ENCODE assay signal across 8 mouse cellular contexts in the genomic region with DNA sequence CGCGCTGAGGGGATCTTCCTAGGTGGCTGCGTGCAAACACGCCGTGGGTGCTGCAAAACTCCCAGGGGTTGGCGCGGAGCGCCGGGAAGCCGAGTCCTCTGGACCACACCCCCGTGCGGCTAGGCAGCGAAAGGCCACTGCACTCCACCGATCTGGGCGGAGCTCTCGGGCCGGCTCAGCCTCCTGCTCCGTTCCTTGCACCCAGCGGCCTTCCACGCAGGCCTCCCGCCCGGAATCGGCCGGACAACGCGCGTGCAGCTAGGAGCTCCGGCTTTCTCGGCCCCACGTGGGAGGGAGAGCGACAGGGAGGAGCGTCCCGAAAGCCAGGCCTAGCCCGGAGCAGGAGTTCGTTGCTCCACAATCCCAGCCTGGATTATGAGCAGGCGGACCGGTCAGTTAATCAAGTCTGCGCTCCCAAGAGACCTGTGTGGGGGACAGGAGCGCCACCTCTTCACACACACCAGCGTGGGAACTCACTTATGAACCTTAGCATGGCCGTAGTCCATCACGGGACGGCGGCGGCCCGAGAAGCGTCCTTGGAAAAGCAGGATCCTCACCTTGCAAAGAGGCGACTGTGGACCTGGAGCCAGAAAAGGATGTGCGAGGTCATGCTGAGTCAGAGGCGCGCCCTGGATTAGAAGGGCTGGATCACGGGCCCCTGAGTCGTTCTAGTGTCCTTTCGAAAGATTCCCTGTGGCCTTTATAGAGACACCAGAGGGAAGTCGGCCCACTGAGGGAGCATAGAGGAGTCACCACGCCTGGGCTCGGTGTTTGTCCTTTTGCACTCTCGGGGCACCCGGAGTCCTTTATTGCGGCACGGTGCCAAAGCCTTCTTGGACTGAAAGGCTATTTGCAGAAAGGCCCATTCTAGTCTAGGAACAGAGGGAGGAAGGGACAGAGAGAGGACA. TPM values are rescaled to one million over a fixed set of nuclear protein-coding genes. Genes with fewer than 3 reads are reported as not detected.
DNase-seq lines count a peak whose midpoint lies in the region; ATAC-seq lines count a peak whose summit lies in the region.

A gene (minus strand): TSS at position 47 of the 908 bp plus-strand sequence.

- peak within 1 kb of the TSS; percentile 53 for H3K4me3 ChIP-seq in hindbrain, embryonic 12.5 days

- no peak within 1 kb of the TSS for H3K27ac ChIP-seq in hindbrain, embryonic 12.5 days

- DNase-seq in WW6 (ENCODE audit: low read depth, low spot score), result peak; percentile 26
- peak; percentile 92 for DNase-seq in cerebellum, postnatal 25 days
- DNase-seq in frontal cortex, postnatal 25 days (ENCODE audit: low spot score in 2 of 2), result peak; percentile 35 to 50
- peak; percentile 68 to 69 for DNase-seq in layer of hippocampus, postnatal 36 days
- peak; percentile 77 for DNase-seq in lung, postnatal 25 days (ENCODE audit: low spot score)
- peak; percentile 85 for DNase-seq in ovary, postnatal 36 days (ENCODE audit: low spot score)
- DNase-seq in thymus, postnatal 4 days, result peak; percentile 50

- H3K27me3 ChIP-seq in hindbrain, embryonic 12.5 days, result peaks cover 44% of the 10 kb centered on the region

- ATAC-seq in hindbrain, embryonic 12.5 days (ENCODE audit: low FRiP score), result peak; percentile 81

- peak within 1 kb of the TSS; percentile 67 for H3K9ac ChIP-seq in hindbrain, embryonic 12.5 days

- 3% methylated on average over 61 of the region's 61 CpGs for WGBS in hindbrain, embryonic 12.5 days

- H3K9me3 ChIP-seq in hindbrain, embryonic 12.5 days (replicated peaks), result no peaks in the 10 kb centered on the region

- no peaks in the 10 kb centered on the region for H3K36me3 ChIP-seq in hindbrain, embryonic 12.5 days

- peak within 1 kb of the TSS; percentile 98 for H3K4me2 ChIP-seq in hindbrain, embryonic 12.5 days (replicated peaks)

- peaks cover 14% of the 10 kb centered on the region for H3K4me1 ChIP-seq in hindbrain, embryonic 12.5 days

RNA-seq across cellular contexts. Expression of the gene that starts here (rescaled TPM):
- polyA plus RNA-seq in hindbrain, embryonic 12.5 days (2016; fragmentation: Nextera tagmentation; extraction: Ambion mirVana), result 1.3 and 1.4 TPM in 2 replicates
- total RNA-seq in layer of hippocampus, postnatal 36 days (2021), result 1 to 10 TPM; 4.2 to 6.9 TPM

Comparison
In these comparisons a context has a peak if more than half of its experiments do, and no peak if none do; other contexts are left out.
1. DNase-seq: peak in every context shown above with its lines; median percentile 92 in cerebellum, postnatal 25 days; 85 in ovary, postnatal 36 days; 77 in lung, postnatal 25 days; 68 in layer of hippocampus, postnatal 36 days; 50 in thymus, postnatal 4 days; 42 in frontal cortex, postnatal 25 days; 26 in WW6.